Mouse (Mus musculus): ENCODE measurements around the gene 2310011J03Rik. TPM values are rescaled to one million over a fixed set of nuclear protein-coding genes. Genes with fewer than 3 reads are reported as not detected.

The 2310011J03Rik gene
- total and polyA plus RNA-seq, 3 experiments, result 65.7 to 81.5 TPM; not detected in 1

GRCm38 (mm10) chr10:80330888-80331287 is 10.6 kb upstream of the 2310011J03Rik start:
- peak; percentile 35 for DNase-seq (ENCODE audit: low read depth, low spot score)
- Histone ChIP-seq H3K9ac (ENCODE audit: control insufficient read depth, low read depth, low read length, poor library complexity, severe bottlenecking) (peak overlapping the region; percentile 82), H3K4me1 (ENCODE audit: control insufficient read depth in 1 of 2, insufficient read depth in 2 of 2, low read length in 2 of 2) (peaks cover 14 to 25% of the 10 kb centered on the region in 2 experiments), H3K79me2 (ENCODE audit: control insufficient read depth, insufficient read depth, low read length, poor library complexity) (peaks cover 2% of the 10 kb centered on the region; the same call in 1 of the 2 replicates), H3K27ac (ENCODE audit: control insufficient read depth, low read depth, low read length) (no peak overlapping the region; the same call in 1 of the 2 replicates), H3K36me3 (ENCODE audit: control insufficient read depth in 1 of 2, insufficient read depth in 2 of 2, low read length in 2 of 2) (peaks cover 0 to 22% of the 10 kb centered on the region in 2 experiments; a peak in 2 of 4 replicates), H3K4me3 (ENCODE audit: control insufficient read depth in 1 of 2, insufficient read depth in 1 of 2, low read depth in 2 of 2, low read length in 2 of 2) (peak overlapping the region; percentile 72 to 96), H3K9me3 (replicated peaks; ENCODE audit: insufficient read depth, low read length) (no peaks in the 10 kb centered on the region), H3K27me3 (ENCODE audit: control insufficient read depth in 1 of 2, insufficient read depth in 2 of 2, low read length in 2 of 2) (no peaks in the 10 kb centered on the region)
- no peak for TF ChIP-seq MAZ (IDR thresholded peaks at IDR 0.05; ENCODE audit: low read depth, low read length)
- TF ChIP-seq EP300 (IDR thresholded peaks at IDR 0.05; ENCODE audit: low read depth in 1 of 2, low read length in 2 of 2), result no peak
- no peak for TF ChIP-seq JUND (IDR thresholded peaks at IDR 0.05; ENCODE audit: low read depth, low read length)
- no peak for TF ChIP-seq MXI1 (IDR thresholded peaks at IDR 0.05; ENCODE audit: low read depth, low read length)
- peak; percentile 67 for TF ChIP-seq USF1 (IDR thresholded peaks at IDR 0.05; ENCODE audit: low read depth, low read length)
- no peak for TF ChIP-seq BHLHE40 (IDR thresholded peaks at IDR 0.05; ENCODE audit: borderline replicate concordance, low read depth, low read length)

GRCm38 (mm10) chr10:80330084-80330483 is 9.7 kb upstream of the 2310011J03Rik start:
- Histone ChIP-seq H3K9me3 (replicated peaks; ENCODE audit: insufficient read depth, low read length) (no peaks in the 10 kb centered on the region), H3K27ac (ENCODE audit: control insufficient read depth, low read depth, low read length) (no peak overlapping the region), H3K36me3 (ENCODE audit: control insufficient read depth in 1 of 2, insufficient read depth in 2 of 2, low read length in 2 of 2) (peaks cover 0 to 22% of the 10 kb centered on the region in 2 experiments; a peak in 2 of 4 replicates), H3K79me2 (ENCODE audit: control insufficient read depth, insufficient read depth, low read length, poor library complexity) (peaks cover 2% of the 10 kb centered on the region; the same call in 1 of the 2 replicates), H3K9ac (ENCODE audit: control insufficient read depth, low read depth, low read length, poor library complexity, severe bottlenecking) (peak overlapping the region; percentile 82), H3K27me3 (ENCODE audit: control insufficient read depth in 1 of 2, insufficient read depth in 2 of 2, low read length in 2 of 2) (no peaks in the 10 kb centered on the region), H3K4me3 (ENCODE audit: control insufficient read depth in 1 of 2, insufficient read depth in 1 of 2, low read depth in 2 of 2, low read length in 2 of 2) (peak overlapping the region; percentile 72 to 96), H3K4me1 (ENCODE audit: control insufficient read depth in 1 of 2, insufficient read depth in 2 of 2, low read length in 2 of 2) (peaks cover 14 to 25% of the 10 kb centered on the region in 2 experiments)
- TF ChIP-seq POLR2A (IDR thresholded peaks at IDR 0.05; ENCODE audit: control insufficient read depth in 1 of 2, insufficient read depth in 1 of 2, low read depth in 1 of 2, low read length in 2 of 2, poor library complexity in 1 of 2), result peak in 1 of 2 experiments; percentile 58; a peak in 1 of 4 replicates
- peak; percentile 56 for TF ChIP-seq NELFE (IDR thresholded peaks at IDR 0.05; ENCODE audit: low read depth, low read length)
- TF ChIP-seq E2F4 (IDR thresholded peaks at IDR 0.05; ENCODE audit: borderline replicate concordance, low read depth, low read length), result no peak
- no peak for TF ChIP-seq USF2 (IDR thresholded peaks at IDR 0.05; ENCODE audit: borderline replicate concordance in 1 of 2, insufficient read depth in 1 of 2, low read depth in 1 of 2, low read length in 2 of 2)
- peak; percentile 83 for TF ChIP-seq MXI1 (IDR thresholded peaks at IDR 0.05; ENCODE audit: low read depth, low read length)
- TF ChIP-seq CTCF (IDR thresholded peaks at IDR 0.05 in 2 of 3, conservative IDR thresholded peaks at IDR 0.05 in 1 of 3; ENCODE audit: control insufficient read depth in 1 of 3, insufficient read depth in 1 of 3, low read depth in 2 of 3, low read length in 3 of 3, poor library complexity in 1 of 3, severe bottlenecking in 1 of 3), result 0 out of 6 replicates have a peak, but pooled peaks of 1 of the 3 experiments have one; percentile 0
- 0 out of 2 replicates have a peak, but pooled peaks have one; percentile 2 for TF ChIP-seq HCFC1 (IDR thresholded peaks at IDR 0.05; ENCODE audit: low read depth, low read length)
- peak; percentile 50; the same call in 1 of the 2 replicates for TF ChIP-seq SIN3A (IDR thresholded peaks at IDR 0.05; ENCODE audit: low read length)
- TF ChIP-seq JUND (IDR thresholded peaks at IDR 0.05; ENCODE audit: low read depth, low read length), result no peak
- TF ChIP-seq KAT2A (conservative IDR thresholded peaks at IDR 0.05; ENCODE audit: low read depth, low read length), result no peak
- no peak for DNase-seq (ENCODE audit: low read depth, low spot score)

All from MEL (cell line).